Mouse (Mus musculus) Patski (cell line): Measurements from ENCODE around the gene Gm49318. TPM values are rescaled to one million over a fixed set of nuclear protein-coding genes. Genes with fewer than 3 reads are reported as not detected.
A peak's percentile ranks its signal among the peaks of the same experiment; 100 is the strongest.

Source experiments
- ATAC-seq: fragments of 100-300 bp; one replicate; pipeline ENCODE4 v1.8.0; 2021
- CTCF ChIA-PET: fragments of 350-600 bp; sonication (Branson Sonifier 250); formaldehyde crosslinking; loops from one replicate; lab custom pipeline; 2022; ENCODE audit warnings: inconsistent platforms; lab: Charles Lee
- POLR2A ChIA-PET: fragments of 350-600 bp; sonication (Branson Sonifier 250); formaldehyde crosslinking; loops from one replicate; lab custom pipeline; 2022; ENCODE audit warnings: antibody characterized with exemption, inconsistent platforms; lab: Charles Lee
- DNase-seq: peaks from one replicate; pipeline ENCODE4 v3.0.0-alpha.2; 2011; ENCODE audit warnings: low read depth, low spot score
- H3K27me3 ChIP-seq: fragments of 371-371 bp; one replicate; pipeline ENCODE4 v1.5.1; 2021
- CTCF ChIP-seq: fragments of 100-300 bp; IDR thresholded peaks from one replicate; pipeline ENCODE4 v1.5.1; 2021
- in situ Hi-C: fragments of 300-500 bp; cut with MboI; formaldehyde crosslinking; loops from 3 replicates; pipeline ENCODE4 v1.11.1; 2018; ENCODE audit warnings: low pct_unique_long_range_greater_than_20kb, mixed read lengths
- polyA plus RNA-seq: library from polyadenylated mRNA; unstranded; gene quantifications from one replicate; pipeline ENCODE4 v1.2.3, GENCODE M21; 2021

The Gm49318 gene
- polyA plus RNA-seq, 1 experiment from 2014 or later, result not detected

DNA sequence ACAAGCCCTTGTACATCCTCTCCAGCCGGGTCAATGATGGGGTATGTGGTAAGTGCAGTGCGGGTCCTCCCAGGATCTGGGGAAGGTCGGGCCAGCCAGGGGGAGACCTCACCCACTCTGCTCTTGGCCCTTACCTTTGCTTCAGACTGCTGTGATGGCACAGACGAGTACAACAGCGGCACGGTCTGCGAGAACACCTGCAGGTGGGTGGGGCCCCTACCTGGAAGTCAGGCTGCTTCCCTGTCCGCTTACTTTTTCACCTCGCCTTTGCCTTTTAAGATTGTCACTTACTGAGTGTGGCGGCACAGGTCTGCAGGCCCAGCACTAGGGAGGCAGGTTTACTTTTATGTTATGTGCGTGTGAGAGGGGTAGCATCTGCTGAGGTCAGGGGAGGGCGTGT is 66.5 kb downstream of the Gm49318 start:
- ChIA-PET CTCF (no interaction called here), POLR2A (interaction anchor here (0.6 kb wide), 1 partner anchor 16 kb away, joined by 6 read pairs; no protein-coding TSS in a partner anchor)
- DNase-seq, result no peak
- no peak for ATAC-seq
- no peaks in the 10 kb centered on the region for H3K27me3 ChIP-seq
- in situ Hi-C loops, result no loop called here
- TF ChIP-seq CTCF, result no peak

DNA sequence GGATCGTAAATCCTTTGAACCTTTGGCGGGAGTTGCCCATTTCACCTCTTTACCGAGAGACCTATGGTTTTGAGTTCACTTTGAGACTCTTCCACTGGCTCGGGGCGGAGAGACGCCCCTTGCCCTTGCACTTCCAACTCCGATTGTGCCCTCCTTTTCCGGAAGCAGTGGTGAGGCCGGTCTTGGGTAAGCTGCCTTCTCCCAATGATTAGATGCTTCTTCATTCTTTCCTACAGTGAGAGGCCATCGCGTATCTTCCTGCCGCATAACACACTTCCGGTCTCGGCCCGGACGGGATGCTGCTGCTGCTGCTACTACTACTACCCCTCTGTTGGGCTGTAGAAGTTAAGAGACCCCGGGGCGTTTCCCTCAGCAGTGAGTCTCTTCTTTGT is 67.9 kb downstream of the Gm49318 start:
- POLR2A ChIA-PET, result interaction anchor here (0.7 to 1.5 kb wide), 3 partner anchors 14 to 51 kb away, joined by 3 to 4 read pairs (median 3); partner anchors contain the start of gene Rgl3
- no peaks in the 10 kb centered on the region for H3K27me3 ChIP-seq
- no peak for TF ChIP-seq CTCF
- DNase-seq, result no peak
- in situ Hi-C loops, result no loop called here
- CTCF ChIA-PET, result interaction anchor here (1.2 kb wide), 1 partner anchor 140 kb away, joined by 3 read pairs; no protein-coding TSS in a partner anchor
- no peak for ATAC-seq

DNA sequence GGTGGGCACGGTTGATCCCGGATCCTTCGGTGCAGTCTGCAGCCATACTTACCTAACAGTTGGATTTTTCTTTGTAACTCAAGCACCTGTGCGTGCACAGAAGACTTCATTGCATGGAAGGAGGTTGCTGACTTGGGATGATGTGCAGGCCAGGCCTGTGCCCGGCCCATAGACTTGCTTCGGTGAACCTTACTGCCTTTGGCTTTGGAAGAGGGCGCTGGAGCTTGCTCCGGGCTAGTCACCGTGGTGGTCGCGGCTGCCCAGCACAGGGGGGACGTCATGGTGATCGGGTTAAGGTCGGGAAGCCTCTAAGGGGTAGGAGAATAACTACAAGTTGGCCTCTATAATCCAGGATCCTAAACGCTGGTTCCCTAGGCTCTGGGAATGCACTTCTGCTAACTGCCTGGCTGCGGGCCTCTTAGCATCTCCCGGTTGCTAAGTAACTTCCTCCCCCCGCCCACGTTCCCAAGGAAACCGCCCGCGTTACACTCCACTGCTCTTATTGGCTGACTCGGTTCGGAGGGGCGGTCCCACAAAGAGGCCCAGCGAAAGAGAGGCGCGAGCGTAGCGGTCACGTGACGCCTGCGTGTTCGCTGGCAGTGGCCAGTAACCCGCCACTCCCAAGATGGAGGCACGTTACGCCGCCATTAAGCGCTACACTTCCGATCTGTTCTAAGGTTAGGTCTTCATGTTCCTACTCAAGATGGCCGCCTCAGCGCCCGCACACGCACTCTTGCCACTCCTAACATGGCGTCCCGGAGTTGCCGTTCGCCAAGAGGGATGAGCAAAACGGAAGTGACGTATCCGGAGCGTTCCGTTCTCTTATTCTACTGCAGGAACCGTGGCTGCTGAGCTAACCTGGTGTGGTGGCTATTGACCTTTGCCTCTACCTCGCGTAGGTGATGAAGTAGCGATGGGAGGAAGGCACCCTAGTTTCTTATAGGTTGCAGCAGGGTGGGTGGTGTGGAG is 68.6 kb downstream of the Gm49318 start, which contains the start of the genes Ccdc151 and Prkcsh:
Gene Ccdc151, minus strand, starts transcription at position 441 of the 969 bp plus-strand sequence.
Gene Prkcsh, plus strand, starts transcription at position 613 of the 969 bp plus-strand sequence.
- no peaks in the 10 kb centered on the region for H3K27me3 ChIP-seq
- ATAC-seq, result peak; percentile 86
- in situ Hi-C loops, result no loop called here
- no peak for TF ChIP-seq CTCF
- peak; percentile 99 for DNase-seq
- ChIA-PET POLR2A (interaction anchor here (0.7 to 1.5 kb wide), 3 partner anchors 14 to 51 kb away, joined by 3 to 4 read pairs (median 3); partner anchors contain the start of gene Rgl3), CTCF (interaction anchor here (1.2 to 1.3 kb wide), 2 partner anchors 47 to 141 kb away, joined by 3 to 4 read pairs; partner anchors contain the start of gene Swsap1)

DNA sequence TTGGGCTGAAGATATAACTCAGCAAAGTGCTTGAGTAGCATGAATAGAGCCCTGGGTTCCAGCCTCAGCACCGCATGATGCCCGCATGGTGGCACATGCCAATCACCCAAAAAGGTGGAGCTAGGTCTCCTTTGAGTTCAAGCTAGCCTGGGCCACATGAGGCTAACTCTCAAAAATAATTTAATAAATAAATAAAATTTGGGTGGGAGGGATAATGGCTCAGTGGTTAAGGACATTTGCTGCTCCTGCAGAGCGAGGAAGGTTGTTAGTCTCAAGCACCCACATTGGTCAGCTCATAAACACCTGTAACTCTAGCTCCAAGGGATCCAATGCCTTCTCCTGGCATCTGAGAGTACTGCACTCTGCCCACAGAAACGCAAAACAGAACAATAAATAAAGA is 69.4 kb downstream of the Gm49318 start:
- no peak for DNase-seq
- POLR2A ChIA-PET, result no interaction called here
- no peaks in the 10 kb centered on the region for H3K27me3 ChIP-seq
- ATAC-seq, result no peak
- CTCF ChIA-PET, result interaction anchor here (1.3 kb wide), 1 partner anchor 46 kb away, joined by 4 read pairs; the partner anchor contains the start of gene Swsap1
- TF ChIP-seq CTCF, result no peak
- in situ Hi-C loops, result no loop called here

DNA sequence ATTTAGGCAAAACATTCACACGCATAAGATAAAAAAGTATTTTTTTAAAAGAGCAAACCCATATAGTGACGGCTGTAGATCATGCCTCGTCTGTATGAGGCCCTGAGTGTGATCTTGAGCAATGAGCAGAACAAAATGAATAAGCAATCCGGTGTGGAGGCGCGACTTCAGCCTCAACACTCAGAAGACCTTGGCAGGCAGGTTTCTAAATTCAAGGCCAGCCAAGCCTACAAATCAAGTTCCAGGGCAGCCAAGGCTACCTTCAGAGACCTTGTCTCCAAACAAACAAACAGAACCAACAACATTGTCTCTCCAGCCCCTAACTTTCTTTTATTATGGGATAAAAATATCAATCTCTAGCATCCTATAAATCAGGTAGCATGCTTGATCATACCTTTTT is 70.8 kb downstream of the Gm49318 start:
- in situ Hi-C loops, result no loop called here
- POLR2A ChIA-PET, result no interaction called here
- no peaks in the 10 kb centered on the region for H3K27me3 ChIP-seq
- TF ChIP-seq CTCF, result no peak
- CTCF ChIA-PET, result interaction anchor here (1.2 kb wide), 1 partner anchor 138 kb away, joined by 3 read pairs; no protein-coding TSS in a partner anchor
- DNase-seq (no peak), ATAC-seq (no peak)

DNA sequence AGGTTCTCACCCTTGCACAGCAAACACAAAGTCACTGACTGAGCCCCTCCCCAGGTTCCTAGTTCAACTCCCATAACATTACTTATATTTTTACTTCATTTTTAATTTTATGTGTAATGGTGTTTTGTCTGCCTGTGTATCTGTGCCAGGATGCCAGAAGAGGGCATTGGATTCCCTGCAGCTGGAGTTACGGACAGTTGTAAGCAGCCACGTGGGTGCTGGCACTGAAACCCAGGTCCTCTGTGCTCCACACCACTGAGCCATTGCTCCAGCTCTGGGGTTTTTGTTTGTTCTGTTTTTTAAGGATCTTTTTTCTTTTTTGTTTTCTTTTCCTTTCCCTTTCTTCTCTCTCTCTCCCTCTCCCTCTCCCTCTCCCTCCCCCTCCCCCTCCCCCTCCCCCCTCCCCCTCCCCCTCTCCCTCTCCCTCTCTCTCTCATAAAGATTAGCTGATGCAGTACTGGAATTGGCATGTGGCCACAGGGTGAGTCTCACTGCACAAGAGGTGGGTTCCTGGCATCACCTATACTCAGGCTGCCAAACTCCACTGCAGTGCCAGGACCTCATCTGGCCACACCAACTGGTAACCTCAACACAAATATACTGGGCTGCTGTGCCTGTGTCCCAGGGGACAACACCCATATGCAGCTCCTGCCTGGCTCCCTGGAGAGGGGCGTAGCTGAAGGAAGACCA is 74.7 kb downstream of the Gm49318 start:
- TF ChIP-seq CTCF, result no peak
- DNase-seq, result no peak
- no peak for ATAC-seq
- in situ Hi-C loops, result no loop called here
- ChIA-PET POLR2A (no interaction called here), CTCF (no interaction called here)
- no peaks in the 10 kb centered on the region for H3K27me3 ChIP-seq

DNA sequence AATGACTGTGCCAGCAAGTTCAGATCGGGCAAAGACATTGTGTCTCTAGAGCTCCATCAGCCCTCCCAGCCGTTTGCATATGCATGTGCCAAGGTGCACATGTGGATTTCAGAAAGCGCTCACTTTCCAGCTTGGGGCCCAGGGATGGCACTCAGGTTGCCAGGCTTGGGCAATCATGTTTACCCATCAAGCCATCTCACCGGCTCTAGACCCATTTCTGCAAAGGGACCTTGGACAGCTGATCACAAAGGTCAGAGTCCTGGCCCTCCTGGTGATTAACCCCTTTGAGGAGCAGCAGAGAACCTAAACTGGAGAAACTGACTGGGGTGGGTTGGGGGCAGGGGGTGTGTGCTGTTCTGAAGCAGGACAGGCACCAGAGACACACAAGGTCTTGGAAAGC is 78.8 kb downstream of the Gm49318 start:
- in situ Hi-C loops, result no loop called here
- ChIA-PET POLR2A (interaction anchor here (0.5 kb wide), 1 partner anchor 81 kb away, joined by 3 read pairs; no protein-coding TSS in a partner anchor), CTCF (interaction anchor here (1.4 kb wide), 1 partner anchor 14 kb away, joined by 3 read pairs; no protein-coding TSS in a partner anchor)
- no peak for DNase-seq
- TF ChIP-seq CTCF, result no peak
- no peaks in the 10 kb centered on the region for H3K27me3 ChIP-seq
- ATAC-seq, result no peak

DNA sequence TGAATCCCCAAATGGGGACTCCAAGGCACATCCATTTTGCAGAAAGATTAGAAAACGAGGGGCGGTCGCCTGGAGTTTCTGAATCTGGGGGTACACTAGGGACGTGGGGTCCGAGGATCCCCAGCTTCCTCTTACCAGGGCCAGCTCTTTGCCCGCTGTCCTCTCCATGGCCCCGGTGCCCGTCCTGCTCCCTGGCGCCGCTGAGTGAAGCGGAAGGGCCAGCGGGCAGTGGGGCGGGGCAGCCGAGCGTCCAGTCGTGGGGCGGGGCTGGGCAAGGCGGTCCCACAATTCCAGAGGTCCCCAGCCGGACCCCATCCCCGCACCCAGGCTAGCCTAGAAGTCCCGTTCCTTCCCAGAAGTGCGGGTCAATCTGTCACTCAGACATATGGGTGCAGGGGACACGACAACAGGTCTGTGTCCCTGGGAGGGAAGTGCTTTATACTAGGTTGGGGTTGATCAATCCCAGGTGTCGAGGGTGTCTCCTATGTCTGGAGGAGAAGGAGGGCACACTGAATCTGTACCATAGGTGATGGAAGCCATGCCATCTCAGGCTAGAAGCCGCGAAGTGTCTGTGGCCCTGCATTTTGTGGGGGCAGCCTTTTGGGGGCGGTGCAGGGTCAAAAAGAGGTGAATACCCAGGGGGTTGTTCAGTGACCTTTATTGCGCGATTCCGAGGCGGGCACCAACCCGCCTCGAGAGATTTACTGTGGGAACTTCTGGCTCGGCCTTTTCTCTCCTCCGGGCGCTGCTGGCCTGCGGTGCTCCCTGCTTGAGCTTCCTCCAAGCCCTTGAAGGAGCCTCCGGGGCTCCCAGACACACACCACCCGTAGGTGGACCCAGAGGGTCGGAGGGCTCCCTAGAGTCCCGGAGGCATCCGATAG is 81.6 kb downstream of the Gm49318 start, which contains the start of gene Rgl3:
Gene Rgl3, minus strand, starts transcription at position 217 of the 881 bp plus-strand sequence.
- no peaks in the 10 kb centered on the region for H3K27me3 ChIP-seq
- ATAC-seq (peak; percentile 82), DNase-seq (no peak)
- ChIA-PET POLR2A (interaction anchor here (1.3 kb wide), 1 partner anchor 13 kb away, joined by 3 read pairs; the partner anchor contains the start of genes Ccdc151 and Prkcsh), CTCF (interaction anchor here (1.2 to 1.4 kb wide), 2 partner anchors 11 to 26 kb away, joined by 4 to 5 read pairs; no protein-coding TSS in a partner anchor)
- TF ChIP-seq CTCF, result no peak
- in situ Hi-C loops, result no loop called here
